Mouse (Mus musculus) yolk sac, embryonic 10.5 days (tissue): ENCODE measurements around the gene AU021092.
"Not testable (repeated sequence)": the region's sequence is repeated elsewhere in the genome, so short reads cannot be mapped to it uniquely, and the experiment has no call there.

Source experiments
- DNase-seq: peaks from one replicate; pipeline ENCODE4 v3.0.0-alpha.2; 2017; ENCODE audit warnings: low spot score

Gene AU021092

GRCm38 (mm10) chr16:5222140-5222539, at the start of gene AU021092:
Gene AU021092 (minus strand): TSS chr16:5222299.
- no peak for DNase-seq

GRCm38 (mm10) chr16:5271411-5272035, 49.4 kb upstream of the AU021092 start:
- DNase-seq, result no peak

GRCm38 (mm10) chr16:5263926-5264325, 41.8 kb upstream of the AU021092 start:
- no peak for DNase-seq

GRCm38 (mm10) chr16:5263156-5263555, 41.1 kb upstream of the AU021092 start:
- DNase-seq, result peak; percentile 53

- peak; percentile 99 for DNase-seq
These were observed 33.8 kb upstream of the AU021092 start, which contains the start of gene Eef2kmt for GRCm38 (mm10) chr16:5255779-5256496. Gene Eef2kmt (minus strand): TSS chr16:5255983.

- peak; percentile 29 for DNase-seq
These were observed 33.1 kb upstream of the AU021092 start for GRCm38 (mm10) chr16:5255081-5255740.

GRCm38 (mm10) chr16:5254346-5255025, 32.4 kb upstream of the AU021092 start:
- peak; percentile 75 for DNase-seq

GRCm38 (mm10) chr16:5252260-5252659, 30.2 kb upstream of the AU021092 start:
- no peak for DNase-seq

- no peak for DNase-seq
These were observed 28.8 kb upstream of the AU021092 start for GRCm38 (mm10) chr16:5250891-5251290.

- peak; percentile 43 for DNase-seq
These were observed 22.3 kb upstream of the AU021092 start for GRCm38 (mm10) chr16:5244411-5244810.

GRCm38 (mm10) chr16:5242882-5243281, 20.8 kb upstream of the AU021092 start:
- no peak for DNase-seq

GRCm38 (mm10) chr16:5242355-5242754, 20.3 kb upstream of the AU021092 start:
- no peak for DNase-seq

- peak; percentile 93 for DNase-seq
These were observed 11.6 kb upstream of the AU021092 start, which contains the start of gene Alg1 for GRCm38 (mm10) chr16:5233418-5234313. Gene Alg1 (plus strand): TSS chr16:5233621.

- no peak for DNase-seq
These were observed 10.9 kb upstream of the AU021092 start for GRCm38 (mm10) chr16:5232982-5233381.

- not testable (repeated sequence) for DNase-seq
These were observed 6.0 kb upstream of the AU021092 start for GRCm38 (mm10) chr16:5228103-5228502.

GRCm38 (mm10) chr16:5227501-5227900, 5.4 kb upstream of the AU021092 start:
- not testable (repeated sequence) for DNase-seq

- not testable (repeated sequence) for DNase-seq
These were observed 4.4 kb upstream of the AU021092 start for GRCm38 (mm10) chr16:5226534-5226933.

- DNase-seq, result no peak
These were observed 696 bp downstream of the AU021092 start for GRCm38 (mm10) chr16:5221403-5221802.

GRCm38 (mm10) chr16:5217341-5218133, 4.6 kb downstream of the AU021092 start:
- no peak for DNase-seq

- no peak for DNase-seq
These were observed 5.4 kb downstream of the AU021092 start for GRCm38 (mm10) chr16:5216686-5217085.
